In genomic region chr11:75538970-75539299, GRCm38 (mm10) we compare ENCODE assay signal across 12 mouse cellular contexts. TPM values are rescaled to one million over a fixed set of nuclear protein-coding genes. Genes with fewer than 3 reads are reported as not detected.
DNase-seq lines count a peak whose midpoint lies in the region; ATAC-seq and TF ChIP-seq lines count a peak whose summit lies in the region.
"Had no signal": no experiment of that assay in that cellular context is flagged by ENCODE, and none has a peak within 500 bp of the region (broad histone marks: within the 10 kb centered on the region; RNA-seq: fewer than 3 reads in every experiment).

No protein-coding gene starts in this region.

- ATAC-seq in CD4-positive, CD25-positive, alpha-beta regulatory T cell, adult 4 months: peak; percentile 82

- no peak overlapping the region for H3K4me3 ChIP-seq in layer of hippocampus, adult 2 months
- H3K4me3 ChIP-seq: embryonic facial prominence, embryonic 15.5 days had no signal

- no peak for TF ChIP-seq CTCF in layer of hippocampus, adult 2 months (conservative IDR thresholded peaks at IDR 0.05)

- DNase-seq in cerebellum, postnatal 25 days: peak; percentile 40 to 54
- DNase-seq in cerebellum, adult 8-10 months: no peak
- DNase-seq in layer of hippocampus, adult 2 months (ENCODE audit: low spot score in 2 of 2): no peak
- DNase-seq in layer of hippocampus, adult 9-11 months: no peak
- DNase-seq in naive thymus-derived CD4-positive, alpha-beta T cell, adult 2 months (ENCODE audit: low read depth): peak; percentile 76
- DNase-seq in adrenal gland, postnatal 25 days: no peak
- no peak for DNase-seq in right cerebral cortex, postnatal 36 days (ENCODE audit: low spot score in 2 of 2)
- DNase-seq: adrenal gland, adult 8-10 months; left cerebral cortex, postnatal 4 days; lung, embryonic 14.5 days had no signal

- peak overlapping the region; percentile 87 for H3K27ac ChIP-seq in layer of hippocampus, adult 2 months

RNA-seq across cellular contexts. Expression of gene Slc43a2, which starts 7.4 kb away (rescaled TPM):
- 10 to 100 TPM; 43.0 to 53.4 TPM for total RNA-seq in layer of hippocampus, adult 2 months (2021)
- 10 to 100 TPM; 17.3 to 27.2 TPM for polyA plus RNA-seq in CD4-positive, CD25-positive, alpha-beta regulatory T cell, adult 4 months (2017; shearing (Covaris generic))
- total RNA-seq in adrenal gland, postnatal 25 days (2021): 23.0 and 24.0 TPM in 2 replicates

RNA-seq across cellular contexts. Expression of gene Scarf1, which starts 25.6 kb away (rescaled TPM):
- total RNA-seq in layer of hippocampus, adult 2 months (2021): 1 to 10 TPM; 1.3 TPM
- under 1 TPM; 0.85 to 0.91 TPM for polyA plus RNA-seq in CD4-positive, CD25-positive, alpha-beta regulatory T cell, adult 4 months (2017; shearing (Covaris generic))
- total RNA-seq in adrenal gland, postnatal 25 days (2021): 9.4 and 10.0 TPM in 2 replicates

RNA-seq across cellular contexts. Expression of gene Rilp, which starts 29.0 kb away (rescaled TPM):
- total RNA-seq in layer of hippocampus, adult 2 months (2021): 1 to 10 TPM; 1.6 to 1.7 TPM
- under 1 TPM in 1 of 2 experiments, not detected in 1; 0.56 TPM for polyA plus RNA-seq in CD4-positive, CD25-positive, alpha-beta regulatory T cell, adult 4 months (2017; shearing (Covaris generic))
- 12.7 and 14.6 TPM in 2 replicates for total RNA-seq in adrenal gland, postnatal 25 days (2021)

RNA-seq across cellular contexts. Expression of gene Pitpna, which starts 49.0 kb away (rescaled TPM):
- 100 to 1,000 TPM; 269 to 283 TPM for total RNA-seq in layer of hippocampus, adult 2 months (2021)
- 10 to 100 TPM; 22.1 to 42.5 TPM for polyA plus RNA-seq in CD4-positive, CD25-positive, alpha-beta regulatory T cell, adult 4 months (2017; shearing (Covaris generic))
- 182 and 184 TPM in 2 replicates for total RNA-seq in adrenal gland, postnatal 25 days (2021)

RNA-seq across cellular contexts. Expression of gene Prpf8, which starts 52.3 kb away (rescaled TPM):
- 100 to 1,000 TPM; 131 to 139 TPM for total RNA-seq in layer of hippocampus, adult 2 months (2021)
- polyA plus RNA-seq in CD4-positive, CD25-positive, alpha-beta regulatory T cell, adult 4 months (2017; shearing (Covaris generic)): 10 to 100 TPM; 37.0 to 42.3 TPM
- total RNA-seq in adrenal gland, postnatal 25 days (2021): 147 and 166 TPM in 2 replicates

Comparison
In these comparisons a context has a peak if more than half of its experiments do, and no peak if none do; other contexts are left out.
1. DNase-seq: peak in cerebellum, postnatal 25 days (2 of 2) and naive thymus-derived CD4-positive, alpha-beta T cell, adult 2 months (single experiment); none in cerebellum, adult 8-10 months (single experiment), layer of hippocampus, adult 2 months (0 of 2), layer of hippocampus, adult 9-11 months (single experiment), adrenal gland, postnatal 25 days (single experiment) and right cerebral cortex, postnatal 36 days (0 of 2).